Mouse (Mus musculus): ENCODE measurements at regions not wholly inside any gene's neighbourhood (a gene's known extent, or its start where the extent isn't known, plus 50 kb on each side); places are given as distances from the start of the nearest gene placed in this dataset.

GRCm38 (mm10) chr9:116332485-116333118 is 157.4 kb upstream of the Tgfbr2 start:
- DNase-seq (ENCODE audit: extremely low read depth, low read depth, low spot score) = no peak

DNA sequence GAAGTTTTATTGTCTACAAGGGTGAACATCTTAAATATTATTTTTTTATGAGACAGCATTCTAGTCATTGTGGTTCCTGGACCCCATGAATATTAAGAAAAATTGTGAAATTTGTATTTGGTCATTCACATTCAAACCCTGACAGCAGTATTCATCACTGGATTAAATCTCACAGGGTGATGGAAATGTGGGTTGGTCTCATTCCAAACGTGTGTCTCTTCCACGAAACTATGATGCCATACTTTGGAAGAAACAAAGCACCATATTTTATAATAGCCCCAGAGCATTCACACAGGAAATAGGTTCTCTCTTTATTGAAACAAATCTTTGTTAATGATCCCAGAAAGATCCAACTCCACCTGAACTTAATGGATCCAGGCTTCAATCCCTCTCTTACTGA is 156.2 kb upstream of the Tgfbr2 start:
- peak; percentile 21 for DNase-seq (ENCODE audit: extremely low read depth, low read depth, low spot score)

DNA sequence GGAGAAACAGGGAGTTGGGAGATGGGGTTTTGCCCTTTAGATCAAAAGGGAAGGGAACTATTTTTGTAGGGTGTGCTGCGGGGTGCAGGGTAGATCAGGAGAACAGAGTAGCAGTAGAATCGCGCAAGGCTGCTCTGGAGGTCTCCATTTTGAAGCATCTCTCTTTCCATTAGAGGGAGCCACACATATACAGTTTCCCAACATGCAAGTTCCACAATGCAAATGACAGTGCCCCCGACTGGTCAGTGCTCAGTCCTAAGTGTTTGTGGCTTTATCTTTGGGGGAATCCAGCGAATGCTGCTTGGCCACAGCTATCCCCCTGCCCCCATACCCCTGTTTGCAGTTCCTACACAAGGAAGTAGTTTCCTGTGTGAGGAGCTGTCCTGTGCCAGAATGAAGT is 155.6 kb upstream of the Tgfbr2 start:
- no peak for DNase-seq (ENCODE audit: extremely low read depth, low read depth, low spot score)

- no peak for DNase-seq (ENCODE audit: extremely low read depth, low read depth, low spot score)
These were observed 154.0 kb upstream of the Tgfbr2 start for GRCm38 (mm10) chr9:116329147-116329546.

DNA sequence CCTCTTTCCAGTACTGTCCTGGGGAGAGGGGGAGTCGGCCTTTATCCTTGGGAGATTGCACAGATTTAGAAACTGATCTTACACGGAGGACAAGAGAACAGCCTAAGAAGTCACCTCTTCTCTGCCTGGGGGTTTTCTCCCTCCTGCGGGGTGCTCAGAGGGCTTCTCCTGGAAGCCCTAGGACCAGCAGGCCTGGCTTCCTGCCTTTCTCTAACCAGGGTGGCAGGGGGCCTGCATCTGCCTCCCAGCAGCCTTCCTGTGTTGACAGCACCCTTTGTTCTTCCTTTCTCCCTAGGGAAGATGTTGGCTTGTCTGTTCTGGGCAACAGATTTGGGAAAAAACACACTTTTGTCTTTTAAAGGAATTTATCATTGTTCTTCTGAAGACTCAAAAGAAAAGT is 153.0 kb upstream of the Tgfbr2 start:
- no peak for DNase-seq (ENCODE audit: extremely low read depth, low read depth, low spot score)

GRCm38 (mm10) chr9:116327080-116327479 is 151.9 kb upstream of the Tgfbr2 start:
- DNase-seq (ENCODE audit: extremely low read depth, low read depth, low spot score) = no peak

- no peak for DNase-seq (ENCODE audit: extremely low read depth, low read depth, low spot score)
These were observed 149.8 kb upstream of the Tgfbr2 start for GRCm38 (mm10) chr9:116324971-116325370.

DNA sequence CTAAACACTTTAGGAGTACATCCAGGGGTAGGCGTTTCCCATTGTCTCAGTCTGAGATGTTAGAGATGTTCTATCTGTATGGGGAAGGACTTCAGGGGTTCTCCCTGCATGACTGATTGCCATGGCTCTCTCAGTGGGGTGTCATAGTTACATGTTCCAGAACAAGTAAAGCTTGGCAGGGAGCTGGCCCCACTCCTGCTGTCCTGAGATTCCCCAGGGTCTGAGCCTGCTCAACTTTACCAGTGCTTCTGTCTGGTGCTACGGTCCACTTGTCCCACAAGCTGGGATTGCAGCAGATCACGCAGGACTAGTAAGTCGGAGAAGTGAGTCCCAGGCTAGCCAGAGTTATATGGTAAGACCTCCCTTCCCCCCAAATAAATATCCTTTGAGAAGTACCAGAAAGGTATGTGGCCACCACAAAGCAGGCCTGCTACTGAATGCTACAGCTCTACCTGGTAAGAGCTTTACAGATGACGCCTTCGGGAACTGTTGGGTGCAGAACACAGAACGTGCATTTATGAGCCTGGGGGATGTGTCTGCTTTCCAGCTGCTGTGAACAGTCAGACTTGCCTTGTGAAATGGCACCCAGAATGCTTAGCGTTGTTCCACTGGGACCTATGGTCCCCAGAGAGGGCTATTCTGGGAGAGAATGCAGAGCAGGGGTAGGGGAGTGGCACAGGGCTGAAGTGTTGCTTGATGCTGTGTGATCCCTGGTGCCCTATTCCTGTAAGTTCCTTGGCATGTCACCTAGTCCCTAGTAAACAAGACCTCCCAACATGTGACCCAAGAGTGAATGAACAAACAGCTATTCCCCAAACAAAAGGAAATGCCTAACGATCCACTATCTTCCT is 148.9 kb upstream of the Tgfbr2 start:
- no peak for DNase-seq (ENCODE audit: extremely low read depth, low read depth, low spot score)

GRCm38 (mm10) chr9:116321908-116322307 is 146.7 kb upstream of the Tgfbr2 start:
- DNase-seq (ENCODE audit: extremely low read depth, low read depth, low spot score) = no peak

DNA sequence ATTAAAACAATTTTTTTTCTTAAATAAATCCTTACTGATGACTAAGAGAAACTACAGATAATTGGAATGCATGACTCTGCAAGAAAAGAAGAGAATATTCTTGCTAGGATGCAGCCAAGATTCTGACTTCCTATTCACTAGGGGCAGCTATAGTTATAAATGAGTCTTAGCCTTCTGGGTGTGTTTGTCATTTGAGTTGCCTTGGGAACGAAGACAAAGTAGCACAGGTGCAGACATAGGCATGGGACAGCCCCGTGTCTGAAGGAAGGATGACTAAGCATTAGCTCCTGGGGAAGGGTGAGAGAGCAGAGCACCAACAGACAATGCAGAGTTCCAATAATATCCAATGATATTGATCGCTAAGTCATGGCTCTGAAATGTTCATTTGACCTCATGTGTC is 144.3 kb upstream of the Tgfbr2 start:
- DNase-seq (ENCODE audit: extremely low read depth, low read depth, low spot score) = no peak

GRCm38 (mm10) chr9:116316582-116317095 is 141.5 kb upstream of the Tgfbr2 start:
- no peak for DNase-seq (ENCODE audit: extremely low read depth, low read depth, low spot score)

DNA sequence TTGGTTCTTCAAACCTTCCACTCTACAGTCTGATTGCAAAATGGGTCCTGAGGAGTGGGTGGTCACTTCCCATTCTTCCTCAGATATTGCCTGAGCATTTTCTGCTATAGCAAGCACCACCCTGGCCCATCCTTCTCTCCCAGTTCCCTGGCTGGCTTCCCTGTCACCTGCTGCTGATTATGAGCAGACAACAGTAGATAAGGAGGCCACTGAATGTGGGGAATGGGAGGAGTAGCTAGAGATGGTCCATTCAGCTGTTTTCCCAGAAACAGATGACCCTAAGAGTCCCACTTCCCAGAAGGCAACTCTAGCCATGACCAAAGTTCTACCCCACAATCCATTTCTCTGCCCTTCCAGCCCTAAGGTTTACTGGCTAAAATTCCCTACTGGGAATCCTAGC is 139.6 kb upstream of the Tgfbr2 start:
- no peak for DNase-seq (ENCODE audit: extremely low read depth, low read depth, low spot score)

DNA sequence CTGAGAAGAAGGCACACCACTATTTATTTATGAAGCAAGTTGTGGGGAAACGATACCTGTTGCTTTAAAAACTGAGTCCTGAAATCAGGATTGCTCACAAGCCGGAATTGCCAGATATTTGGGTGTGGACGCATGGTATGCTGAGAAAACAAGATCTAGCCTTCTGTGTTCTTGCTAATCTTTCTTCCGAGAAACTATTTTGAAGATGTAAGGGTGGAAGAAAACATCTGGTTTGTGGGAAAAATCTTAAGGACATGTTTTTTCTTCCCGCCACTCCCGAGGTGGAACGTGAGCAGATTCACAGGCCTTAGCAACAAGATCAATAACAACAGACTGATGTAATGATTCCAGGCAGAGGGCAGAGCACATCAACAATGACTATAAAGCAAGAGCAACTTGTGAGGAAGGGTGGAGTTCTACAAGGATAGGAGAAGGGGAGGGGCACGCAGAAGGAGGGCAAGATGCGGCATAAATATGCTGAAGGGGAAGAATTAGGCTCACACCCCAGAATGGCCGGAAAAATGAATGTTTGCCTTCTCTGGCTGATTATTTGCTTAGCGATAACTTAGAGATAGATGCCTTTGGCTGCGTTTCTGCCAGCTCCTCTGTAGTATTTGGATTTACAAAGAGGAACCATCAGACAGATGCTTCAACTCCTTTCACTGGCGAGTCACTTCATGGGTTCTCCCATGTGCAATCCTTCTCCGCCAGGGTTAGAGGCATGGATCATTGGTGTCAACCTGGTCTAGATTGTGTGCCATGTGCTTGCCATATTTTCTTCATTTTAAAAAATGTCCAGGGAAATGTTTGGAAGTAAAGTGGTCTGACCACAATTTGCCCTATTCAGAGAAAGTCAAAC is 139.0 kb upstream of the Tgfbr2 start:
- no peak for DNase-seq (ENCODE audit: extremely low read depth, low read depth, low spot score)

DNA sequence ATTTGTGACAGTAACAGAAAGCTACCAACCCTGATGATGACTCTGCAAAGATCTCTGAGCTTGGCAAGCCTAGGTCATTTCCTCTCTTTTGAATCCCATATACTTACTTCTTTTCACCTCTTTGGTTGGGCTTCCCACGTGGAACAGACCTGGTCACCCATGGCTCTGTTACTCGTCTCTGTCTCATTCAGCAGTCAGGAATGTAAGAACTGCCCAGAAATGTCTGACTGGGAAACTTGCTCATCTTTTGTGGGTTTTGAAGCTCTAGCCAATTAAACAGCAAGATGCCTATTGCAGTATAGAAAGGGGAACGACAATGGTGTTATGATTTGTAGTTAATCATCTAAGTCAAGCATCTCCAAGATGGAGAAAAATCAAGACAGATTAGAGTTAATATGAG is 136.2 kb upstream of the Tgfbr2 start:
- no peak for DNase-seq (ENCODE audit: extremely low read depth, low read depth, low spot score)

DNA sequence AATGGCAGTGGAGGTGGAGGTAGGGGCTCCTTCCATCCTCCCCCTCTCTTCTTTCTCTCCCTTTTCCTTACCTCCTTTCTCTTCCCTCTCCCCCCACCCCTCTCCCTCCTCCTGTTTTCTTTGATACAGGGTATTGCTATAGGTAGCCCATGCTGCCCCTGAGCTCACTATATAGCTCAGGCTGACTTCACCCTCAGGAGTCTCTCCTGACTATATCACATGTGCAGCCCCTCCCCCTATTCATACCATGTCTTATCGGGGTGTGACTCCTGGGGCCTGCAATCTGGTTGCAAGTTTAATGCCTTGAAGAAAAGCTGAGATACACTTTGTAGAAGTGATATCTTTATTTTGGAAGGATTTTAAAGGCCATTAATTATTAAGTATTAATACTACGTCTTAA is 126.4 kb upstream of the Tgfbr2 start:
- no peak for DNase-seq (ENCODE audit: extremely low read depth, low read depth, low spot score)

DNA sequence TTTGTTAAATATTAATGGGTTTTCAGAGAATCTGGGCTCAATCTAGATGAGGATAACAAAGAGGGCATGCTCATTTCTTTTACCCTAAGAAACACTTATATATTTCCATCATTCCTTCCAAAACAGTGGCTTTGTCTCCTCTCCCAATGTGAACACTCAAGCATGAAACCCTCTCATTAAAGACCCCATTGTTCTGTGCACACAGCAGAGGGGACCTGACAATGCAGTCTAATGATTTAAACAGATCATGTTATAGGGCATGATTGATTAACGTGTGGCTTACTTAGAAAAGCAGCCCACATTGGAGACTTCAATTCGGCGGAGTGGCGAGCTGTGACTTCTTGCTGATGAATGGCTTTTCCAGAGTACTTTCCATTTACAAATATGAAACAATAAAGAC is 123.6 kb upstream of the Tgfbr2 start:
- no peak for DNase-seq (ENCODE audit: extremely low read depth, low read depth, low spot score)

- no peak for DNase-seq (ENCODE audit: extremely low read depth, low read depth, low spot score)
These were observed 121.2 kb upstream of the Tgfbr2 start for GRCm38 (mm10) chr9:116296349-116296748.

DNA sequence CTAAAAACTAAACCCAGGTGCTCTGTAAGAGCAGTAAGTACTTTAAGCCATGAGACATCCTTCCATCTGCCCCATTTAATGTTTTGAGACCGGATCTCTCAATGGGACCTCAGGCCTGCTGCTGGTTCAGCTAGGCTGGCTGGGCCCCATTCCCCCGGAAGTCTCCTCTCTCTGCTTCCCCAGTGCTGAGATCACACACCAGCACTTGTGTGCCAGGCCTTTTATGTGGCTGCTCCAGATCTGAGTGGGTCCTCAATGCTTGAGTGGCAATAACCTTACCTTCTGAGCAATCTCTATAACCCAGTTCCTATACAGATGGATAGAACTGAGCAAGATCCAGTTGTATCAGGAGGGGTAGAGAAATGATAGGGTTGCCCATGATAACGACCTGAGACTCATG is 118.9 kb upstream of the Tgfbr2 start:
- no peak for DNase-seq (ENCODE audit: extremely low read depth, low read depth, low spot score)

DNA sequence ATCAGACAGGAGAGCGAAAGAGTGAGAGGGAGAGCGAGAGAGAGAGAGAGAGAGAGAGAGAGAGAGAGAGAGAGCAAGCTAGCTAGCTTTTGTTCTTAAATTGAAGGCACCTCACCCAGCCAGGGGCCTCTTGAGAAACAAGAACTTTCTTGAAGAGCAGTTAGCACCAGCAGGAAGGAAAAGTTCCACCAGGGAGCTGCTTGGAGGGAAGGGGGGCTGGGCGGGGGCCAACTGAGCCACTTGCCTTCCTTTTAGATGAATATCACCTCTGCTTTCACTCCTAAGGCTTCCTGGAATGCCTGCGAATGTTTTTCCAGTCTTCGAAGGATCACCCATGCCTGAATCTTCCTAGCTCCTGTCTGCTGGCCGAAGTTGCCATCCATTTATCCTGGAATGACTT is 118.0 kb upstream of the Tgfbr2 start:
- no peak for DNase-seq (ENCODE audit: extremely low read depth, low read depth, low spot score)

DNA sequence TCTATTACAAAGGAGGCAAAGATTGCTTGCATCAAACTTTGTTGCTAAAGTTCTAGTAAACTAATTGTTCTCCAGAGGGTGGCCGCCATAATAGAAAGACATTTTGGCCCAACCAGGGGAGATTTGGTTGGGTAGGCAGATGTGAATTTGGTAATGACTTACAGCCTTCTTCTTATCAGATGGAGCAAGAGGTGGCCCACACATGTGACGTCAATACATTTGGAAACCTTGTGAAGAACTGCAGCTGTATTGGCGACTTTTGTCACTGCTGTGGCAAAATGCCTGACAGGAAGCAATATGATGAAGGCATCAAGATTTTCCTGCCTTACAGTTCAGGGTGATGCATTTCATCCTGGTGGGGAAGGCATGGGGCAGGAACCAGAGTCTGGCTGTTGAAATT is 116.5 kb upstream of the Tgfbr2 start:
- DNase-seq (ENCODE audit: extremely low read depth, low read depth, low spot score) = peak; percentile 7

- no peak for DNase-seq (ENCODE audit: extremely low read depth, low read depth, low spot score)
These were observed 115.7 kb upstream of the Tgfbr2 start for GRCm38 (mm10) chr9:116290896-116291295.
